Mouse (Mus musculus) heart, adult 2 months (tissue): Measurements from ENCODE around the gene E2f8.

Experiments used
- CTCF ChIP-seq: fragments of 200-600 bp; IDR thresholded peaks from 2 replicates; pipeline ENCODE4 v1.8.1; 2022; ENCODE audit warnings: antibody characterized with exemption, mild to moderate bottlenecking, moderate library complexity
- EP300 ChIP-seq: fragments of 200-500 bp; IDR thresholded peaks from 2 replicates; pipeline ENCODE4 v1.6.1; 2011; ENCODE audit warnings: low read depth, low read length, control low read depth; ENCODE audit not compliant: insufficient read depth
- POLR2A ChIP-seq: fragments of 200-500 bp; IDR thresholded peaks from 2 replicates; pipeline ENCODE4 v1.6.1; 2011; ENCODE audit warnings: mild to moderate bottlenecking, low read depth, low read length, control low read depth; ENCODE audit not compliant: insufficient read depth

GRCm38 (mm10) chr7:48900408-48901167 lies 19.2 kb upstream of the E2f8 start:
- TF ChIP-seq CTCF (no peak), POLR2A (no peak), EP300 (no peak)
